Mouse (Mus musculus): Measurements from ENCODE around the gene Rhobtb1.

Rhobtb1 gene

DNA sequence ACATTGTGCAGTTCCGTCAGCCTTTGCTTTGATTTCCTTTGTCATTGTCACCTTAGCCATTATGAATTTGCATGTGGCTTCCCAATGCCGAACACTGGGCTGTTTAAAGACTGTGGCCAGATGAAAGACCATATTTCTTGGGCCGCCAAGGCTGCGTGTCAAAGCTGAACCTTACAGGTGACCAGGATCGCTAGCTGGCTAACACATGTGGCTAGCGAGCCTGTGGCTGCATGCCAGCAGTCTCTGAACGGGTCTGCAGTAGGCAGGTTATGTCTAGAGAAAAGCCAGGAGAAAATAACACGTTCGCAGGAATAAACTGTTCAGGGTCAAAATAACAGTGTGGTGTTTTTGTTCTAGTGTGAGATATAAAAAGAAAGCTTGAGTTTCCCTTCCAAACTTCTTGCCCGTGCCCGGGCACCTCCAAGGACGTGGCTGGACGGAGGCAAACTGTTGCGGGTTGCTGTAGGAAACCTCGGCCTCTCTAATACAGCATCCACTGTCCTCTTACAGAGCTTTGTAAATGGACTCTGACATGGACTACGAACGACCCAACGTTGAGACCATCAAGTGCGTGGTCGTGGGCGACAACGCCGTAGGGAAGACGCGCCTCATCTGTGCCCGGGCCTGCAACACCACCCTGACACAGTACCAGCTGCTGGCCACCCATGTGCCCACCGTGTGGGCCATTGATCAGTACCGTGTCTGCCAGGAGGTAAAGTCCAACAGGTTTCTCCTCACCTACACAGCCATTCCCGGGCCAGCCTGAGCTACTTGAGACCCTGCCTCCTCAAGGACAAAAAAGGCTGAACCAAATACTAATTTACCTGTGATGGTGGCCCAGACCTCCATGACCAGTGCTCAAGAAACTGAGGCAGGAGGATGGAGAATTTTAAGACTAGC is 97.3 kb downstream of the Rhobtb1 start:
- no peak for DNase-seq

DNA sequence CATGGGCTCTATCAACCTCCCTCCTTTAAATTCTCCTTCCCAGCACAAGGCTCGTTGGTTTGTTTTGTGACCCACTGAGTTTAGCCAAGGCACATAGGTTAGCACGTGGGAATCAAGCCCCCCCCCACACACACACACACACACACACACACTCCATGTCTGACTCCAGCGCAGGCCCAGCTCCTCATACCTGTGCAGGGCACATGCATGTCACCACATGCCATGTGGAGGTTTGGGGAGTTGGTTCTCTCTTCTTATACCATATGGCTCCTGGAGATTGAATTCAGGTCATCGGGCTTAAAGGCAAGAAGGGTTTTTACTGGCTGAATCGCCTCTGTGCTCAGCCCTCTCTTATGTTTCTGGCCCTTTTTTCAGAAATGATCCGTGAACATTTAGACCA is 100.0 kb downstream of the Rhobtb1 start:
- DNase-seq: no peak

DNA sequence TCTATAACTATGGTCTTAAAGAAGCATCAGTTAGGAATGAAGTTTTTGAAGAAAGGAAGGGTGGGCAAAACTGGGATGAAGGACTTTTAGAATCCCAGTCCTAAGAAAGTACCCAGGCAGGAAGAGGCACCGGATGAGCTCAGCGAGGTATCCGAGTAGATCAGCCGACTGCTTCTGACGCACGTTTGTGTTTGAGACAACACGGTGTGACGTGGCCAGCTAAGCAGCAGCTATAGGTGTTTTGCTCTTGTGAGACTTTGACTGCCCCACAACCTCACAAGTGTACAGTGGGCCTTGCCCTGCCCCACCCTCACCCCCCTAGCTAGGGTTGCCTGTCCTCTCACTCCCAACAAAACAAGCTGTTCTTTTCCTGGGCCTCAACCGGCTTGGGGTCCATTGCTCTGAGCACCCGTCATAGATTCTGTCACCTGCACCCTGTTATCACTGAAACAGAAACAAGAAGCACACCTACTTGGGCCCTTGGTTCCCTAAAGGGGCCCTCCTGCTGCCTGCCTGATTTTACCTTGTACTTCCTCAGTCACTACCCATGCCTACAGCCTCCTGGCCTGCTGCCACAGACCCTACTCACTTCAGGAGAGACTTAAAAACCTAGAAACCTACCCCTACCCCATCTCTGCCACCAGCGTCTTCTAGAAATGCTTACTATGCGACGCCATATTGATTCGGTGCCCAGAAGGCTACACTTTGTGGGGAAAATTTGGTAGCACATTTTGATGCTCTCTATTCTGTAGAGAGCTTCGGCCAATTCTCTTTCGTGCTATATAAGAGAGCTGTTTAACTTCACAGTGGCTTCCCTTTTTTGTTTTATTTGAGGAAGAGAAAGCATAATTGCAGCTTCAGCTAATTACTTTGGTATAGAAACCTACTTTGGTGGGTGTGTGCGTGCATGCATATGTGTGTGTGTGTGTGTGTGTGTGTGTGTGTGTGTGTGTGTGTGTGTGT is 101.2 kb downstream of the Rhobtb1 start:
- no peak for DNase-seq

DNA sequence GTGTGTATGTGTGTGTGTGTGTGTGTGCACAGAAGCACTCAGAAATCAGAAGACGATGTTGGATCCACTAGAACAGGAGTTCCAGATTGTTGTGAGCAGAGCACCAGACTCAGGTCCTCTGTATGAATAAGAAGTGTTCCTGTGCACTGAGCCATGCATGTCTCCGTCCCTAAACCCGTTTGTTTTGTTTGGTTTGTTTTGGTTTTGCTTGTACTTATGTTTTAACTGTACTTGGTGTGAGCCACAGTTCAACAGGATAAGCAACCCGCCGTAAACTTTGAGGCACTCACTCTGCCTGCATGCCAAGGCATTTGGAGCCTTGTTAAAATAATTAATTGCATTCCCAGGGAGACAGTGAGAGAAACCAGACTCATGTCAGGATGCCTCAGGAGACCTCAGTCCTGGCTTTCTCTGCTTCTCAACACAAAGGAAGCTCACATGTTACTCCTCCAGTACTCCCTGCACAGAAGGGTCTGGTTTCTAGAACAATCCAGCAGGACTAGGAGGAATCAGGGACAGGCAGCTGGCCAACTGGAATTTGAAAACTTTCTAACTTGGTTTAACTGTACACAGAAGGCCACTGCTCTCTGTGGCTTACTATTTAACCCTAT is 101.9 kb downstream of the Rhobtb1 start:
- no peak for DNase-seq

DNA sequence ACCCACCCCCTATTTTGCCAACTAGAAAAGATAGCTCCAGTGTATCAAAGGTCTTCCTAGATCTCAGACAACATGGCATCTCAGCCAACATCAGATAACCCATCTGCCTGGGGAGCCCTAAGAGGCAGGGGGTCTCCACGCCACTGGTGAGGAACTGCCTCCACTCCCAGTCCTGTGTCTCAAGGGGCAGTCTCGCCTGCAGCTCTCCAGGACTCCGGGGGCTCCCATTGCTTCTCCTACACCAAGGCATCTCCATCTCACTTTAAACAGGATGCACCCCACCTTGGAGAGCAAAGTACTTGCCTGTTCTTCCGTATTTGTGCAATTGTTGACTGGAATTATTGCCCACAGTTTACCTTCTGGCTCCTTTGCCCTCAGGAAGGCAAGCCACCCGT is 102.4 kb downstream of the Rhobtb1 start:
- DNase-seq: no peak

DNA sequence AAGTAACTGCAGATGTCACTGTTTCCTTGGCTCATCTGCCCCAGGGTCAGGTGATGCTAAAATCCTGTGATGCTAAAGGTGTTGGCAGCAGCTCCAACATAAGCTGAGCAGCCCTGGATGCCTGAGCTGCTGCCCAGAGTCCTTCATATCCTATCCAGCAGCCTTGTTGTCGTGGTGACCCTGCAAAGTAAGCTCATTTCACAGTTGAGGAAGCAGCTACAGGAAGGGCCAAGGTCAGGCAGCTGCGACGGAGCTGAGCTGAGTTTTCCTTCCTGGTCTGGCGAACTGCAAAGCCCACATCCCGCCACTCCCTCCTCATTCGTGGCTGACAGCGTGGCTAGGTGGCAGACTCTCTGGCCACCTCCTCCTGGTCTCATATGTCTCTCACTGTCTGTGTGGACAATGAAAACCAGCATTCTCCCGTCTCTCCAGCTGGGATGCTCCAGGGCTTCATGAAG is 103.2 kb downstream of the Rhobtb1 start:
- DNase-seq: no peak

DNA sequence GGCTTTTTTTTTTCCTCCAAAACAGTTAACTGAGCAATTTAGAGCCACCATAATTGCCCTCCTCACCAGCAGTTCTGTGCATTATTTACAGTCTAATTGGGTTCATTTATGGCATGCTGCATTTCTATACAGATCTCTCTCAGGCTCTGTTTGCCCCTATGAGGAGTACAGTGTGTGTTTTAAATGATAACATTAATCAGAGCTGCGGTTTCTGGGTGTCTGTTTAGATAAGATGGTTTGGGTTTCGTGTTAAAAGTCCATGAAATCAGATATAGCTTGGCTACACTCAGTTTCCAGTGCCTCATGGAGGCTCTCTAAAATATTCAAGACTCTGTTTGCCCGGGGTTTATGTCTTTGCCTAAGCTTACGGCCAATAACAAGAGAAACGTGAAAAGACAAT is 104.4 kb downstream of the Rhobtb1 start:
- no peak for DNase-seq

DNA sequence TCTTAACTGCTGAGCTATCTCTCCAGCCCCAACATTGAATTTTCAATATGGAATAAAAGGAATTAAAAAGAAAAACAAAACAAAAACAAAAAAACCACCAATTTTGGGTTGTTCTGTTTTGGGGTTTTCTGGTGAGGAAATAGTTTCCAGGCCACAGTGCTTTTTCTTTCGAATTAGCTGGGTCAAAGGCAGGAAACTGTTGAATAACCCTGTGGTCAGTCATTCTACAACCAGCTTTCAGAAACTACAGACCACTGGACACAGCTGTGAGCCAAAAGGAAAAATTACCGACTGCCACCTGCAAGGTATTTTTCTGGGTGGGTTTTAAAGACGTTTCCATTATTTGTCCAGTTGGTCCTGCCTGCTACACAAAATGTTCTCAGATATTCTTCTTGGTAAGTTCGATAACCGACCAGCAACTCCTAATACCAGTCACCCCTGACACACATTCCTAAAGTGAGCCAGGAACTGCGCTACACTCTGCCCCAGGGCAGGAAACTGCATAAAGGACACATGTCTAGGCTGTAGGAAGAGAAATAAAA is 106.4 kb downstream of the Rhobtb1 start:
- DNase-seq: no peak

DNA sequence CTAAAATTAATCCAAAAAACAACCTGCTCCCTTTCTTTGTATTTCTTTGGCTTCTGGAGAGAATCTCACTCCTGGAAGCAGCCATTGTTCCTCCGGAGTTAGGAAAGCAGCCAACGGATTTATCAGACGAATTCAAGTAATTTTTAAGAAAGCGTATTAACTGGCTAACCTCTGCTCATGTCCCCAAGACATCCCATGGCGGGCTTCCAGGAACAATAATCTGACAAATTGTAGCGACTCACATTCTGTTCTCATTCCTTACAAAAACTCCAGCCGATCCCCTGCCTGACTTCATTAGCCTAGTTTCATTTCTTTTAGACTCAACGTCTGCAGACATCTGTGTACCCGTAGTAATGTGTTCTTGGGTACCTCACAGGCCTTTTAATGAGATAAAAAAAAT is 107.4 kb downstream of the Rhobtb1 start:
- no peak for DNase-seq

DNA sequence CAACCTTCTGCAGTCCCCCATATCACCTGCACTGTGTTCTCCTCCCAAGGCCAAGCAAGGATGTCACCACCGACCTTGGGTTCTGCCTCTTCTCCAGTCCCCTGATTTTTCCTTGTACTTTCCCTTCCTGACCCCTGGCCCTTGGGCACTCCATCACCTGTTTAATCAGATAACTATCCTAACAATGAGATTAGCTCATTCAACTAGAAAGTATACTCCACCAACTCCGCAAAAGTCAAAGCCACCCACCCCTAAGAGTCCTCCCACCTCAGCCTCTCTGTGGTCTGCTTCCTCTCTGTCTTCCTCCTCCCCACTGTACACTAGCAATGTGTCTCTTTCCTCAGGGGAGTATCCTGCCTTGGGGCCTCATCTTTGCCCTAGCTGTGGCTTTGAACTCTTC is 107.9 kb downstream of the Rhobtb1 start:
- DNase-seq: no peak

DNA sequence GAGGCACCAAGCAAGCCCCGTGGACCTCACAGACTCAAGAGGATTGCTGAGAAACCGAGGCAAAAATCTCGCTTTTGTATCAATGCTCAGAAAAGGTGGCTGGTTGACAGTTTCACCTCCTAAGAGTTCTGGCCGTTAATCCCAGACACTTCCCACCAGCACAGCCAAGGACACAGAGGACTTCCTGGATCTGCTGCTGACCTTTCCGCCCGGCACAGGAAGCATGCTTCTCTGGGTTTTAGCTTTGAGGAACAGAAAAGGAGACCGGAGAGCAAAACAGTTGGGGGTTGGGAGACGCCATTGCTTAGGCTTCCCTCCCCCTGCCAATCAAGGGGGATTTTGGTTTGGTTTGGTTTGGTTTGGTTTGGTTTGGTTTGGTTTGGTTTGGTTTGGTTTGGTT is 108.7 kb downstream of the Rhobtb1 start:
- no peak for DNase-seq

DNA sequence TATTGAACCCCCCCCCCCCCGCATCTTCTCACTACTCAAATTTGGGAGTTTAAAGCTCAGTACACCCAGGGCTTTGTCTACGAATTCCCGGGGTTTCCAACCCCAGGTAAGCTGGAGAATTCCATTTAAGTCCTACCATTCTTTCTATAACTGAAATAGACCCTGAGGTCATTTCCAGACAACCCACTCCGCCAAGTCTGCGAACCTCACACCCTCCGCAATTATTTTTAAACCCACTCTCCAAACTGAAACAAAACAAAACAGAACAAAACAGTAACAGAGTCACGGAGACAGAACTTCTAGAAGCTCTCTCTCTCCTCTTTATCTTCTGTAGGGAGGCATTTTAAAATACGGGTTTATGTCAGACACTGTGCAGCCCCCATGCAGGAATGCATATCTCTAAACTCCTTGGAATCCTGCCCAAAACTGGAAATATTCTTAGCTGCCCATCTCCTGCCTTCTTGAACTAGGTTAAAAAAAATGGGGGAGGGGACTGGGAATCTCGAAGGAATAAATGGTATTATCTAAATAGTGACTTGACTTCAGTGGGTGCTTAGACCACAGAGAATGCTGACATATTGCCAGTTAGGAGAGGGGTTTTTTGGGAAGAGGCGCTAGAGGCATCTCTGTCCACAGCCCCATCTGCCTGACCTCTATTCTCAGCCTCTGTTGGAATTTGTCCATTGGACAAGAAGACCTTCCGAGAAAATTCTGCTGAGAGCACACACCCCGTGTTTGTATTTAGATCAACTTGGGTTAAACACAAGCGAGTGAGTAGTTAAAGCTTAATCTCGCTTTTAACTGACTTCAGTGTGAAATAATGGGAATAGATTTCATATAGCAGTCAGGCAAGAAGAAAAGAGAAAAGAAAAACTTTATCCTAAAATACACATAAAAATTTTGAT is 111.9 kb downstream of the Rhobtb1 start:
- no peak for DNase-seq

DNA sequence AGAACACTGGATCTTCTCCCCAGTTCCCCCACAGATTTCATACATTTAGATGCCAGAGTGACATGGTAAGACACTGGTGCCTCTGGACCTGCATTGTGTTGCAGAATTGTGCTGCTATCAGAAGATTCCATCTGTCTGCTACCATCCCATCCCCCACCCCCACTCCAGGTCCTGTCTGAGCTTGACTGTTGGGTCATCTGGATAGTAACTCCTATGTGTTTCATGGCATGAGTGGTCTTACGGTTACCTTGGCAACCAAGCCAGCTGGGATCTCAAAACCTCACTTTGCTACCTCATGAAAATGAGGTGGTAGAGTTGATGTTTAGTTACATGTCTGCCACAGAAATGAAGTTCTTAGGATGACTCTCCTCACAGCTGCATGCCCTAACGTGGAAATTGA is 112.7 kb downstream of the Rhobtb1 start:
- DNase-seq: no peak

DNA sequence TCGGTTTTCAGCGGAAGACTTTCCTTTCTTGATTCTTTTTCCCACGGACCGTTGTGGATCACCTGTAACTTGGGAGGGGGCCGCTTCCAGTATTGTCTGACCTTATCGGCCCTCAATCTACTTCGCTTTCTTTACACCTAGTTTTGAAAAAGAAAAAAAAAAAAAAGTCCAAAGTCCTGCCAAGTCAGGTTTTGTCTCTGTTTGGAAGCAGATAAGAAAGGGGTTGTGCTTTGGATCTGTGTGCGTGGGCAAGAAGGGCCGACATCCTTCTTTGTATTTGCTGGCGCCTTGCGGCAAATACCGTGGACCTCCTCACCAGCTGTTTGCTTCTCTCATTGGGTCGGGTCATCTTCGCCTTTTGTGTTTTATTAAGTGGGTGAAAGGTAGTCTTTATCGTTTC is 114.2 kb downstream of the Rhobtb1 start:
- DNase-seq: no peak

DNA sequence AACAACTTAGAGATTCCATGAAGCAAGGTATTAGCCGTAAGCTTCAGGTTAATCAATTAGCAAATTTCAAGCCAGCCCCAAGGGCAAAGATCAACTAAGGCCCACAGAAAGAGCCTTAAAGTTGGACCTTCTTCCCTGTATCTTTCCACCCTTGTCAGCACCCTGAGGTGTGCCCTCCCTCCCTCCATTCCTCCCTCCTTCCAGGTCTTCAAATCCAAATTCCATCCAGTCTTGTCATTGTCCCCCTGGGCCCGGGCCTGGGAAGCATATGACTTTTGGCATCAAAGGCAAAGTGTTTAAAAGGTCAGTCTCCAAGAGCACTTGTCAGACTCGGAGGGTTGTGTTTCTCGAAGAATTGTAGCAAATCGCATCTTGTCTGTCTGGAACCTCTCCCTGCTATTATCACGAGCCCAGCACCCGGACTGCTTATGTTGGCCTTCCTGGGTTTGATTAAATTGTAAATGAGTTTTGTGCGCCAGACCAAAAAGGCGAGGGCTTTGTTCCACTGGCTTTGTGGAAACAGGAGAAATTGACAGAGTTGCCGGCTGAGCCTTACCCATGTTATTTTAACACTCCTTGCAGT is 116.9 kb downstream of the Rhobtb1 start:
- DNase-seq: no peak

DNA sequence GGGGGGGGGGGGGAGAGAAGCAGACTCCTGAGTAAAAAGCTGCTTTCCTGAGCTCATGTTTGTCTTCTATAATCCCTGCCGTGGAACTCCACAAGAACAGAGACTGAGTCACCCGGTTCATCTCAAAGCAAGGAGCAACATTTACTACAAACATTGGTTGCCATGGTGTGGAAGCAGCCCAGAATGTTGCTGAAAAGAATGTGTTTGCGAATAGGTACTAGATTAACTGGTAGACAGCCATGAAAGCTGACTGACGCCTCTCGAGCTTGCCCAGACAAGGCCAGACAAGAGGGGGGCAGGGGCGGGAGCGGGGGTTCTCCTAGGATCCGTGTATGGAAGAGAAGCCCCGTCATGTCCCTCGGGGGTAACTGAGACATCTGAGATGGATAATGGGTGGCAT is 120.2 kb downstream of the Rhobtb1 start:
- no peak for DNase-seq

DNA sequence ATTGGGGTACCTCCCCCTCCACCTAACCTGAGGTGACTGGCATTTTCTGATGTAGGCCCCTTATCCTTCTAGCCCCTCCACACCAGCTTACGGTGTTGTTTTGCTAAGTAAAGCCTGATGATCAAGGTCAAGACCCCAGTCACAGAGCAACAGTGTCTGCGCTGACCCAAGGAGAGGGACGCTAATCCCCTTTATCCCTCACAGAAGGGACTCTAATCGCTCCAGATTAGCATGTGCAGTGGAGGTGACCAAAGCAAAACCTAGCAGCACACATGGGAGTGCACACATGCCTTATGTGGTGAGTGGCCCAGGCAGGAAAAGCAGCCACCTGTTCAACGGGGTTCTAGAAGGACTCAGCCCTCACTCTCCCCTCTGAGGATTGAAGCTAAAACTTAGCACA is 123.0 kb downstream of the Rhobtb1 start:
- no peak for DNase-seq

DNA sequence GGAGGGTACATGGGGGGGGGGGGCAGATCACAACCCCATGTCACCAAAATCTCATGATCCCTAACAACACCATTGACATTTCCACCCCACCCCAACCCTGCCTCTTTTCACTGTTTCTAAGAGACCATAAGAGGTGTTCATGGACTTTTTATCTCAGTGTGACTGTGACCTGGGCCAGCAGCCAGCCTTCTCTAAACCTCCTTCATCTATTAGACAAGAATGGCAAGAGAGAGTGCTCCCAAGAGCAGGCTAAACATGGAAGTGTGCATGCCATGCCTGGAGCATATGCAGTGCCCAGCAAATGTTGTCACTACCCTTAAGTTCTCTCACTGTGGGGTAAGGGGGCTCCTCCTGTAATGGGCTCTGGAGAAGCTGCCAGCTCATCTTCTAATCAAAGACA is 123.5 kb downstream of the Rhobtb1 start:
- DNase-seq: no peak

DNA sequence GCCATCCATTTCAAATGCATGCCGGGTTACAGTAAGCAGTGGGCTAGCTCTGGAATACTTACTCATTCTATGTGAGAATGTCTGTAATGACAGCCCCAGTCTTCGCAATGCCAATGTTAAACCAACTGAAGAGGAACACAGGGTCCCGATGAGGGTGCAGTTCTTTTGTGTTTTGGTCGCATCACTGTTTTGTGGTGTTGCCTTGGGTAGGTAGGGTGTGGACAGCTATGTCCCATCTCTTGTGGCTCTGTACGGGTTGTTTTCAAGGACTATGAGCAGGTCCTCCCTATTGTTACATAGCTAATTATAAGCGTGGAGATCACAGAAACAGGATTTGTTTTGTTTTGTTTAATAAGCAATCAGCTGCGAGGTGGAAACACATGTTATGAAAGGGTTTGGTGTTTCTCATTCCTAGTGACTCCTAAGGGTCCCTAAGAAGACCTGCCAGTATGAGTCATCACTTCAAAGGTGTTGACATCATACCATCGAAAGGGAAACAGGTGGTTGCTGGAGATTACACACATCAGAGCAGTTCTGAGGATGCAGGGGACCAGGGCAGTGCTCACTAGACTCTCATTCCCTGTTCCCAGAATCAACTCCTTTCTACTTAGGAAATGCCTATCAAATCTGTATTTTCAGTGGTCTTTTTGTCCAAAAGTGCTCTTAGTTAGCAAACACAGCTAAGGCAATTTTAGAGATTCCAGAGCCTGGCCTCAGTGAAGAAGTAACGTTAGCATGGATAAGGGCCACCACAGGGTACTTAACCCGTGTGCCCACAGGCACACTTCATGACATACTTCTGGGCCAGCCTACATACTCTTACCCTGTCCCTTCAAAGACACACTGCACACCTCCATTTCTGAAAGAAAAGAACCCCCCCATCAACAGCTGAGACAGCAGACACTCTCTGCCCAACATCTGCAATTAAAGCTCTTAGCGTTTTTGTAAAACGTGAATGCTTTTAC is 124.9 kb downstream of the Rhobtb1 start:
- DNase-seq: no peak

DNA sequence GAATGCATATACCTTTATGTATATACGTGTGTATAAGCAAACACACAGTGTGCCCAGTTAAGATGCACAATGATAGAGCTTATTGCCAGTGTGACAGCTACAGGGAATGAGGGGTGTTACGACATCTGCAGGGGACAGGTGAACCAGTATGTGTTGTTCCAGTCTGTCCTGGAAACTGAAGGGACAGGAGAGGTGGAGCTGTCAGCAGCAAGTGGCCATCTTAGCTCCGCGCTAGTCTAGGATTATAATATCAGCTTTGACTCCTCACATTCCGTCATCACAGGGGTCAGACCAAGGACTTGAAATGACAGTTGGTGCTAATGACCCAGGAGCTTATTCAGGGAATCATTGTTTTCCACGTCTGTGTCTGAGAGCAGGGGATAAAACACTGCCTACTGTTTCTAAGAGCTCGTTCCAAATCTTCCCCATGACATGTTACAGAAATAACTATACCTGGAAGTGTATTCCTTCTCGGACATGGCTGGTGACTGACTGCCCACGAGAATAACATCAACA is 125.7 kb downstream of the Rhobtb1 start:
- no peak for DNase-seq
